Mouse (Mus musculus) stomach, postnatal 0 days (tissue): ENCODE measurements around the gene Zfp422. TPM values are rescaled to one million over a fixed set of nuclear protein-coding genes. Genes with fewer than 3 reads are reported as not detected.
"Not testable (repeated sequence)": the region's sequence is repeated elsewhere in the genome, so short reads cannot be mapped to it uniquely, and the experiment has no call there.

Experiments
- ATAC-seq: fragments of 200-750 bp; cut with Nextera tagmentation; 2 replicates; pipeline ENCODE4 v1.8.0; 2017; ENCODE audit not compliant: low FRiP score, low TSS enrichment
- DNase-seq: peaks from one replicate; pipeline ENCODE4 v3.0.0-alpha.2; 2016; ENCODE audit warnings: low spot score
- H3K27ac ChIP-seq: fragments of 300-500 bp; sonication (generic); replicated peaks from 2 replicates; pipeline ENCODE4 v1.5.1; 2014; ENCODE audit warnings: mild to moderate bottlenecking, control low read depth
- H3K27me3 ChIP-seq: fragments of 300-500 bp; sonication (generic); 2 replicates; pipeline ENCODE4 v1.6.1; 2014; ENCODE audit warnings: low read length; ENCODE audit not compliant: control insufficient read depth, insufficient read depth
- H3K36me3 ChIP-seq: fragments of 300-500 bp; sonication (generic); 2 replicates; pipeline ENCODE4 v1.6.1; 2014; ENCODE audit warnings: low read length, mixed read lengths; ENCODE audit not compliant: control insufficient read depth, insufficient read depth
- H3K4me1 ChIP-seq: fragments of 300-500 bp; sonication (generic); replicated peaks from 2 replicates; pipeline ENCODE4 v1.6.1; 2014; ENCODE audit warnings: antibody characterized with exemption; ENCODE audit not compliant: control insufficient read depth, insufficient read depth
- H3K4me2 ChIP-seq: fragments of 300-500 bp; sonication (generic); replicated peaks from 2 replicates; pipeline ENCODE4 v1.6.1; 2014; ENCODE audit warnings: low read depth, mild to moderate bottlenecking, control low read depth, moderate library complexity
- H3K4me3 ChIP-seq: fragments of 300-500 bp; sonication (generic); 2 replicates; pipeline ENCODE4 v1.5.1; 2014; ENCODE audit warnings: low read depth, low read length, control low read depth
- H3K9ac ChIP-seq: fragments of 300-500 bp; sonication (generic); 2 replicates; pipeline ENCODE4 v1.6.1; 2014; ENCODE audit warnings: mild to moderate bottlenecking, low read length, control low read depth, mixed read lengths
- H3K9me3 ChIP-seq: fragments of 300-500 bp; sonication (generic); 2 replicates; pipeline ENCODE4 v1.6.1; 2016; ENCODE audit warnings: low read length; ENCODE audit not compliant: control insufficient read depth
- CTCF ChIP-seq: IDR thresholded peaks from 2 replicates; pipeline ENCODE4 v1.5.1; 2016; ENCODE audit warnings: antibody characterized with exemption, low read depth, mild to moderate bottlenecking, moderate library complexity
- EP300 ChIP-seq: optimal IDR thresholded peaks from 2 replicates; pipeline ENCODE3; 2016; ENCODE audit warnings: antibody characterized with exemption
- WGBS: fragments of 180-500 bp; shearing (Covaris S2); extraction: QIAGEN DNeasy Blood & Tissue Kit; methylation state at CpG from one replicate; pipeline ENCODE4 v1.1.7; 2014; 5-methylcytosine and 5-hydroxymethylcytosine counted together
- polyA plus RNA-seq: library from polyadenylated mRNA; unstranded; fragments of >200 nt; fragmentation: Nextera tagmentation; extraction: Ambion mirVana; gene quantifications from 2 replicates; pipeline ENCODE4 v1.2.1, GENCODE M21; 2015

Zfp422 gene
- polyA plus RNA-seq, 1 experiment from 2014 or later, result 54.4 TPM

DNA sequence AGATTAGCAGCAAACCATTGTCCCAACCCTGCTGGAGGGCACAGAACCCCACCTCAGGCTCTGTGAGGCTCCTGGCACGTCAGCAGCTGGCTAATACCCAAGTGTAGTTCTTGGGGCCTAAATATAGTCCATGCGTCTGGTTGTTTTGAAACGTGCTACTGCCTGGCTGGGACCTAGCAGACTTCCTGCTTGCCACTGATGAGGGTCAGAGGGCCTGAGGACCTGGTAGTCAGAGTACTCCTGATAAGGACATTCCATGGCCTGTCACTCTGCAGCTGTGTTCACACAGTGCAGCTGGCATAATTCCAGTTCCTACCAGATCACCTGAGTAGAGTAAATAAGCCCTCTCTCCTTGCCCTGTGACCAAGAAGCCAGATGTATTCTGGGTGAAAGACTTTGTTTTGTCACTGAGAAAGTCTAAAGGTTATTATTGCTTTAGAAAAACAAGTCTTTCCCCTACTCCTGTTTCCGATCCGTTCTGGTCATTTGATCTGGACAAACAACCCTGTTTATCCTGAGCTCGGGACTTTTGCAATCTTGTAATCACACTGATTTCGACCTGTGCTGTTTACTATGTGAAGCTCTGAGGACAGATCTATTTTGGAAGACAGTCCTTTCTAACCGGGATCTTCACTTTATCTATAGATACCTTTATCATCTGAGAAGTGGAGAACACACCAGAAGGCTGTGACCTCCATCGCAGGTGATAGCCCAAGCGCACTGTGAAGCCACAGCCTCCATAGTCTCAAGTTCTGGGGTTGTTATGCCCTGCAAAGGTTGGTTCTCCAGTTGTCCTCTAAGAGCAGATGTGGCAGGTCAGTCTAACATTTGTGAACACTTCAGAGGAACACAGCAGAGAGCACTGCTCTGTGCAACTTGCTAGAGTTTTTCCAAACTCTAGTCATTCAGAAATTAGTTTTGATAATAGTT lies 6.7 kb upstream of the Zfp422 start:
- Histone ChIP-seq H3K4me2 (no peak overlapping the region), H3K27me3 (no peaks in the 10 kb centered on the region), H3K4me3 (no peak overlapping the region), H3K27ac (peak overlapping the region; percentile 91), H3K9ac (0 out of 2 replicates have a peak overlapping the region, but pooled peaks have one; percentile 2), H3K9me3 (no peaks in the 10 kb centered on the region), H3K4me1 (no peaks in the 10 kb centered on the region), H3K36me3 (no peaks in the 10 kb centered on the region)
- ATAC-seq (peak; percentile 98), DNase-seq (peak; percentile 86)
- TF ChIP-seq EP300, result peak; percentile 70
- no peak for TF ChIP-seq CTCF
- 37% methylated on average over 10 of the region's 10 CpGs for WGBS

DNA sequence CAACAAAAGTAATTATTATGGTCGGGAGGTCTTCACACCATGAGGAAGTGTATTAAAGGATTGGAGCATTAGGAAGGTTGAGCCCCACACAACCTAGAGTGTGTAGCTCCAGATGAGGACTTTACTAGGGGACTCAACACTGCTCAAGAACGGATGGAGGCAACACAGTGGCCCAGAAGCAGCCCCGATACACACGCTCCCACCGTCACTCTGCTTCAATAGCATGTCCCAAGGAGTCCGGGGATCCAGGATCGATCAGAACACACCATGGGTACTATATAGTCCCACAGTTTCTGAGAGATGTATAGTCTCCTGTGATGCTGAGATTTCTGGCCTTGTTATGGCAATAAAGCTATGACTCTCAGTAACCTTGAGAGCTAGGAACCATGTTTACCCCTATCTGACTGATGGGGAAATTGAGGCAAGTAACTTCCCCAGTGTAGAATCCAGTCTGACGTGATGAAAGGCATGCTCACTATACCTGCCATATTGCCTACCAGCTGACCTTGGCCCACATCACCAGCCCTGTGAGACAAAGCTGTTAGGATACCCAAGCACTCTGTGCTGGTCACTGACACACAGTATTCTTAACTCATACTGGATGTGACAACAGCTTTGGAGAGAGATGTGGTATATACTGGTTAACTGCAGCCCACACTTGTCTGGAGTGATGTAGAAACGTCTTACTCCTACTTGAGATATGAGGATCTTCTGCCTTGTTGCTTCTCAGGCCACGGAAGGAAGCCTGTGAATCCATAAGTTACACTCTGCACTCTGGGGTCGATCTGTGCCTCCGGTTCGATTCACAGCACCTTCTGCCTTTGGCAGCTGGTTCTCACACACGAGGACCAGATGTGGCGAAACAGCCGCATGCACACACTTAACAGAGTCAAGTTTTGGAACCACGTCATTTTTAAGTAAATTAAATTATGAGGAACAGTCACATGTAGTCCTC lies 5.2 kb upstream of the Zfp422 start:
- peak overlapping the region; percentile 91 for H3K27ac ChIP-seq

DNA sequence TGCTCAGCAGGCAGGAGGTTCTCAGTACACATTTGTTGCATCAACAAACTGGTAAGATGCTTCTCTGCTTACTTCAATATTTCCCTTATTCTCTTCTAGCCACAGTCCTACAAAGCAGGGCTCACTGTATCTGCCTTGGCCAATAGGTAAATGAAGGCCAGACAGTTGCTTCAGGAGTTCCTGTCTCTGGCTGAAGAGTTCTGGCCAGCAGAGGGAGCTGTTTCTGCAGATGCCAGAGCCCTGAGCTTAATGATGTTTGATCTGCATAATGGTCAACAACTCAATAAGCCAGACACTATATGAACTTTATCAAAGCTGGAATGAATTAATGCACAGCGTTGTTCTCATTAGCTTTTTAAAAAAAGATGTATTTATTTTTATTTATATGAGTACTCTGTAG lies 3.3 kb upstream of the Zfp422 start:
- ATAC-seq (no peak), DNase-seq (peak; percentile 85)
- H3K4me2 ChIP-seq, result no peak overlapping the region
- 50% methylated on average over 1 of the region's 1 CpGs for WGBS
- H3K27ac ChIP-seq, result no peak overlapping the region
- no peaks in the 10 kb centered on the region for H3K9me3 ChIP-seq
- H3K36me3 ChIP-seq, result no peaks in the 10 kb centered on the region
- no peak overlapping the region for H3K4me3 ChIP-seq
- H3K4me1 ChIP-seq, result no peaks in the 10 kb centered on the region
- H3K9ac ChIP-seq, result no peak overlapping the region
- TF ChIP-seq EP300 (no peak), CTCF (peak; percentile 92)
- no peaks in the 10 kb centered on the region for H3K27me3 ChIP-seq

More for the DNA sequence above, 5.2 kb upstream of the Zfp422 start:
- Histone ChIP-seq H3K4me2 (no peak overlapping the region), H3K9ac (no peak overlapping the region), H3K4me3 (no peak overlapping the region), H3K27me3 (no peaks in the 10 kb centered on the region), H3K4me1 (no peaks in the 10 kb centered on the region), H3K9me3 (no peaks in the 10 kb centered on the region), H3K36me3 (no peaks in the 10 kb centered on the region)
- ATAC-seq, result no peak
- TF ChIP-seq CTCF, result no peak
- no peak for TF ChIP-seq EP300
- WGBS, result 89% methylated on average over 17 of the region's 17 CpGs
- DNase-seq, result peak; percentile 9

DNA sequence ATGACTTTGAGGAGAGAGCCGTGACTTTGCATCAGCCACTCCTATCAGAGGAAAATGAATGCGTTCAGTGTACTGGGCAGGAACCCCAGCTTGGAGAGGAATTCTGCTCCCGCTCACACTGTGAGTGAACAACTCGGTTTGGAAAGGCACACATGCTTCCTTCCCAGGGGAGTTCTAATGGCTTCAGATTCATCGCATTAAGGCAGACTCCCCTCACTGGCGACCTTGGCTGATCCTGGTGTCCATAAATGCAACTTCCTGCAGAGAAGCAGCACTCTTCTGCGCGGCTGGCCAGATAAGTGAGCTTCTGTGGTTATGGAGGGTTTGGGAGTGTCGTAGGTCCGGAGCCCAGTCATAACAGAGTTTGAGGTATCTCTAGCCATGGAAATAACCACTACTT lies 967 bp upstream of the Zfp422 start:
- 75% methylated on average over 10 of the region's 10 CpGs for WGBS
- no peak for TF ChIP-seq CTCF
- TF ChIP-seq EP300, result no peak
- no peaks in the 10 kb centered on the region for H3K9me3 ChIP-seq
- no peak overlapping the region for H3K4me2 ChIP-seq
- no peaks in the 10 kb centered on the region for H3K27me3 ChIP-seq
- peak; percentile 12 for DNase-seq
- H3K36me3 ChIP-seq, result no peaks in the 10 kb centered on the region
- H3K9ac ChIP-seq, result no peak overlapping the region
- ATAC-seq, result no peak
- no peak overlapping the region for H3K27ac ChIP-seq
- H3K4me3 ChIP-seq, result no peak overlapping the region
- H3K4me1 ChIP-seq, result no peaks in the 10 kb centered on the region

- peak overlapping the region; percentile 87 for H3K27ac ChIP-seq
- no peaks in the 10 kb centered on the region for H3K4me1 ChIP-seq
- DNase-seq (no peak), ATAC-seq (no peak)
- H3K9me3 ChIP-seq, result no peaks in the 10 kb centered on the region
- peak overlapping the region; percentile 78 for H3K4me2 ChIP-seq
- TF ChIP-seq CTCF (no peak), EP300 (no peak)
- H3K27me3 ChIP-seq, result no peaks in the 10 kb centered on the region
- H3K9ac ChIP-seq, result peak overlapping the region; percentile 97
- WGBS, result 5% methylated on average over 9 of the region's 9 CpGs
- H3K36me3 ChIP-seq, result no peaks in the 10 kb centered on the region
- H3K4me3 ChIP-seq, result peak overlapping the region; percentile 68
Measured at GRCm38 (mm10) chr6:116628095-116628494, 704 bp downstream of the Zfp422 start.

DNA sequence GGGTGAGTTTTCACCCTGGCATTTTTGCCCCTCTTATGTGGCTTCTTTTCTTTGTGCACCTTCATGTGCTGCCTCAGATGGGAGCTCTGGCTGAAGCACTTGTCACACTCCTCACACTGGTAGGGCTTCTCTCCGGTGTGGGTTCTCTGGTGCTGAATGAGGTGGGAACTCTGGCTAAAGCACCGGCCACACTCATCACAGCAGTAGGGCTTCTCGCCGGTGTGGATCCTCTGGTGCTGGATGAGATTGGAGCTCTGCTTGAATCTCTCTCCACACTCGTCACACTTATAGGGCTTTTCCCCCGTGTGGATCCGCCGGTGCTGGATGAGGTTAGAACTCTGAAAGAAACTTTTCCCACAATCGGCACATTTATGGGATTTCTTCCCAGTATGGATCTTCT lies 2.4 kb downstream of the Zfp422 start:
- DNase-seq, H3K4me1 ChIP-seq, H3K4me2 ChIP-seq, H3K27me3 ChIP-seq, H3K36me3 ChIP-seq, H3K9me3 ChIP-seq, H3K27ac ChIP-seq, H3K9ac ChIP-seq, ATAC-seq, H3K4me3 ChIP-seq: not testable (repeated sequence)
- WGBS, result 96% methylated on average over 9 of the region's 9 CpGs
